Mouse (Mus musculus) kidney, embryonic 15.5 days (tissue): ENCODE measurements around the gene Pou2f3. TPM values are rescaled to one million over a fixed set of nuclear protein-coding genes. Genes with fewer than 3 reads are reported as not detected.

ENCODE experiments used
- ATAC-seq: fragments of 200-750 bp; cut with Nextera tagmentation; replicated peaks from 2 replicates; pipeline ENCODE4 v1.8.0; 2017; ENCODE audit warnings: moderate TSS enrichment; ENCODE audit not compliant: low FRiP score
- H3K27ac ChIP-seq: fragments of 300-500 bp; sonication (generic); 2 replicates; pipeline ENCODE4 v1.5.1; 2015; ENCODE audit warnings: mild to moderate bottlenecking, inconsistent platforms
- H3K27me3 ChIP-seq: fragments of 300-500 bp; sonication (generic); 2 replicates; pipeline ENCODE4 v1.6.1; 2015; ENCODE audit warnings: inconsistent platforms
- H3K36me3 ChIP-seq: fragments of 300-500 bp; sonication (generic); 2 replicates; pipeline ENCODE4 v1.6.1; 2015; ENCODE audit warnings: inconsistent platforms
- H3K4me1 ChIP-seq: fragments of 300-500 bp; sonication (generic); 2 replicates; pipeline ENCODE4 v1.6.1; 2015; ENCODE audit warnings: inconsistent platforms
- H3K4me2 ChIP-seq: fragments of 300-500 bp; sonication (generic); 2 replicates; pipeline ENCODE4 v1.6.1; 2015; ENCODE audit warnings: moderate library complexity, mild to moderate bottlenecking, inconsistent platforms
- H3K4me3 ChIP-seq: fragments of 300-500 bp; sonication (generic); replicated peaks from 2 replicates; pipeline ENCODE4 v1.5.1; 2015; ENCODE audit warnings: mild to moderate bottlenecking, inconsistent platforms
- H3K9ac ChIP-seq: fragments of 300-500 bp; sonication (generic); 2 replicates; pipeline ENCODE4 v1.6.1; 2015; ENCODE audit warnings: mild to moderate bottlenecking, inconsistent platforms
- H3K9me3 ChIP-seq: fragments of 300-500 bp; sonication (generic); replicated peaks from 2 replicates; pipeline ENCODE4 v1.6.1; 2016; ENCODE audit warnings: inconsistent platforms
- WGBS: fragments of 180-500 bp; shearing (Covaris S2); methylation state at CpG from one replicate; pipeline ENCODE4 v1.1.7; 2015; ENCODE audit warnings: mixed read lengths; 5-methylcytosine and 5-hydroxymethylcytosine counted together
- polyA plus RNA-seq: library from polyadenylated mRNA; unstranded; fragments of >200 nt; fragmentation: Nextera tagmentation; extraction: Ambion mirVana; gene quantifications from 2 replicates; pipeline ENCODE4 v1.2.1, GENCODE M21; 2015

The Pou2f3 gene
- polyA plus RNA-seq, 1 experiment from 2014 or later, result not detected

DNA sequence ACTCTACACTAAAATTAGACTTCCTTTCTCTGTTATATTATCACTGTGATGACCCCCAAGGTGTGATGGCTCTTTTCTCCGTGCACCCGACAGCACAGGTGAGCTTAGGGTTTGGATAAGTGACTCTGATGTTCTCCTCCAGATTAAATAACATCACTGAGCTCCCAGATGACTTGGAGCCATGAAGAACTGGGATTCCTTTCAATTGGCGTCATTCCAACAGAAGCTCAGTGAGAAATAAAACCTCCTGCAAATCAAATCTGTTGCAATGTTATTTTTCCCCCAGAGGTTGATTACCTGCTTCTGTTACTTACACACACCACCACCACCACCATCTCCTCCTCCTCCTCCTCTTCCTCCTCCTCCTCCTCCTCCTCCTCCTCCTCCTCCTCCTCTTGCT lies 116.4 kb downstream of the Pou2f3 start:
- 24% methylated on average over 3 of the region's 3 CpGs for WGBS
- Histone ChIP-seq H3K4me3 (no peak overlapping the region), H3K27me3 (no peaks in the 10 kb centered on the region), H3K9me3 (no peaks in the 10 kb centered on the region), H3K4me2 (no peak overlapping the region), H3K36me3 (no peaks in the 10 kb centered on the region), H3K27ac (no peak overlapping the region), H3K4me1 (peaks cover 26% of the 10 kb centered on the region), H3K9ac (no peak overlapping the region)
- no peak for ATAC-seq

DNA sequence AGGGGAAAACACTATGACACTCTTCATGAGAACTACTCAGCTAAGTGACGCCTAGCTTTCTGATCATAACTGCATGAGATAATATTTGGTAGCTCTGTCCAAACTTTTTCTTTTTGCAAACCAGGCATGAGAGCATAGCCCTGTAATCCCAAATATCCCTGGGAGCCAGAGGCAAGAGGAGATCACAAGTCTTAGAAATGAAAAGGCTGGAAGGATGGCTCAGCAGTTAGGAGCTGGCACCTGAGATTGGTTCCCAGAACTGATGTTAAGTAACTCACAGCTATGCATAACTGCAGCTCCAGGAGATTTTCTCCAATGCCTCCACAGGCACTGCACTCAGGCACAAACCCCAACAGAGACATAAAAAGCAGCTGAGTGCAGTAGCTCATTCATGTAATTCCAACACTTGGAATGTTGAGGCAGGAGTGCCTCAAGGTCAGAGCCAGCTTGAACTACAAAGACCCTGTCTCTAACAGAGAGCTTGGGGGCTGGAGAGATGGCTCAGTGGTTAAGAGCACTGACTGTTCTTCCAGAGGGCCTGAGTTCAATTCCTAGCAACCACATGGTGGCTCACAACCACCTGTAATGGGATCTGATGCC lies 124.4 kb downstream of the Pou2f3 start:
- no peak overlapping the region for H3K4me2 ChIP-seq
- ATAC-seq, result no peak
- no peaks in the 10 kb centered on the region for H3K27me3 ChIP-seq
- H3K4me1 ChIP-seq, result peaks cover 41% of the 10 kb centered on the region
- no peaks in the 10 kb centered on the region for H3K9me3 ChIP-seq
- H3K4me3 ChIP-seq, result no peak overlapping the region
- H3K9ac ChIP-seq, result no peak overlapping the region
- WGBS, result 84% methylated on average over 1 of the region's 1 CpGs
- H3K36me3 ChIP-seq, result no peaks in the 10 kb centered on the region
- no peak overlapping the region for H3K27ac ChIP-seq

DNA sequence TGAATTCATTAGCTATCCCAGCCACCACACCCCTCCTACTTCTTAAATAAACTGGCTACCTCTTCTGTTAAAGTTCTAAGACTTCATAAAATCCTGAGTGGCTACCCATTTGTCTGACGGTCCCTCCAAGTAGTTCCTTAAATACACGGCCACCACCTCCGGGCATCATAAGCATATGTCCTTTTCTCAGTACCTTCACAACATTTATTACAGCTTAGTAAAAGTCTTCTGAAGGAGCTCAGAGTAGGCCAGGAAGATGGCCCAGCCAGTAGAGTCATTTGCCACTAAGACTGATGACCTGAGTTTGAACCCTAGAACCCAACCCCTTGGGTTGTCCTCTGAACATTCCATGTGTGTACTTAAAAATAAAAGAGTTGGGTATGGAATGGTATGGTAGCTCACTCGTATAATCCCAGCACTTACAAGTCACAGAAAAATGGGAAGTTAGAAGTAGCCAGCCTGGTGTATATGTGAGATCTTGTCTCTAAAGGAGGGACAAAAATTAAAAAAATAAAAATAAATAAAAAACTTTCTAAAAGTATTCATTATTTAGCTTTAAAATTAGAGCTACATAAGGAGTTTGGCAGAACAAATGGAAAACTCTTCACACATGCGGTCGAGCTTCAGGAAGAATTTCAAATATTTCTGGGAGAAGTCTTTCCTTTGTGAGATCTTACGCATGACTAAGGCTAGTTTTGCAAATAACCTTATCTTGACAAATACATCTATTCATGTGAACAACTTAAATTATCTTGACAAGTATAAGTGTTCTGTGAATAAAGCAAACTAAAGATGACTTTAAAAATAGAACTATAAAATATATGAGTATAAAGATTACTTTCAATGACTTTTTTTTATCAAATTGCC lies 125.4 kb downstream of the Pou2f3 start:
- Histone ChIP-seq H3K9ac (no peak overlapping the region), H3K27ac (no peak overlapping the region), H3K27me3 (no peaks in the 10 kb centered on the region), H3K4me1 (peaks cover 41% of the 10 kb centered on the region), H3K36me3 (no peaks in the 10 kb centered on the region), H3K4me3 (no peak overlapping the region), H3K9me3 (no peaks in the 10 kb centered on the region), H3K4me2 (no peak overlapping the region)
- ATAC-seq, result no peak
- WGBS, result 66% methylated on average over 7 of the region's 7 CpGs

DNA sequence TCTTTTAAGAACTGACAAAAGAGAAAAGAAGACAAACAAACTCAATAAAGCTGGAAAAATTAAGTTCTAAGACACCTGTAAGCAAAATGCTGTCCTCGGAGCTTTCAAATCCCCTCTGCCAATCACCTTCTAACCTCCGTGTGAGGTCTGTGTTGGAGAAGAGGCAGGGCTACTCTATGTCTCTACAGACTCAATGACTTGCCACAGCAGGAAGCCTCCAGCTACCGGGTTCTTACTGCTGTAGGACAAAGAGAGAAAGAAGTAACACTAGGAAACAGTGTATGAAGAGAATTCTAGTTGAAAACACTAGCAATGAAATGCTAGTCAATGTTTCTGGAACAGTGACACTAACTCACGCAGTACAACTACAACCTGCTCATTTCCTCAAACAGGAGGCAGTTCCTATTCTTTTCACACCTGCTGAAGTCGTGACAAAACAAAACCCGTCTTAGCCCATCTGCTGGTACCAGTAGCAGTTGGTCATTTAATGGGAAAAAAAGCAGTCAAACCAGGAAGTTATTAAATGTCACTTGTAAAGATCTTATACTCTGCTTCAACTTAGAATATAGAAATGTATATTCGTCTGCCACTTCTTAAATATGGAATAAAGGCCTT lies 126.6 kb downstream of the Pou2f3 start:
- Histone ChIP-seq H3K4me2 (no peak overlapping the region), H3K27me3 (no peaks in the 10 kb centered on the region), H3K4me3 (no peak overlapping the region), H3K27ac (no peak overlapping the region), H3K4me1 (peaks cover 39% of the 10 kb centered on the region), H3K9me3 (no peaks in the 10 kb centered on the region), H3K9ac (no peak overlapping the region), H3K36me3 (no peaks in the 10 kb centered on the region)
- 55% methylated on average over 7 of the region's 7 CpGs for WGBS
- no peak for ATAC-seq

DNA sequence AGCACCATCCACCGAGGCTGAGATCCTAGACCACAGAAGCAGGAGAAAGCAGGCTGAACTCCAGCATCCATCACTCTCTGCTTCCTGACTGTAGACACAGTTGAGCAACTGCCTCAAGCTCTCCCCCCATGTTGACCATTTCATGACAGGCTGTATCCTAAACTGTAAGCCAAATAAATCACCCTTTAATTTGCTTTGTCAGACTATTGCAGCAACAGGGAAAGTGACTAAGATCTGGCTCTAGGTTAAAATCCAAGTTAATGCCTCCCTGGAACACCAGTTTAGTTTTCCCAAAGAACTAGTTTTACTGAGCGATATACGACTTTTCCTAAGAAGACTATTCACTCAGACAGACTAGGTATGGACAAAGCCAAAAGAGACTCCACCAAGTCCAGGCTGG lies 131.5 kb downstream of the Pou2f3 start:
- no peak for ATAC-seq
- WGBS, result 78% methylated on average over 3 of the region's 3 CpGs

DNA sequence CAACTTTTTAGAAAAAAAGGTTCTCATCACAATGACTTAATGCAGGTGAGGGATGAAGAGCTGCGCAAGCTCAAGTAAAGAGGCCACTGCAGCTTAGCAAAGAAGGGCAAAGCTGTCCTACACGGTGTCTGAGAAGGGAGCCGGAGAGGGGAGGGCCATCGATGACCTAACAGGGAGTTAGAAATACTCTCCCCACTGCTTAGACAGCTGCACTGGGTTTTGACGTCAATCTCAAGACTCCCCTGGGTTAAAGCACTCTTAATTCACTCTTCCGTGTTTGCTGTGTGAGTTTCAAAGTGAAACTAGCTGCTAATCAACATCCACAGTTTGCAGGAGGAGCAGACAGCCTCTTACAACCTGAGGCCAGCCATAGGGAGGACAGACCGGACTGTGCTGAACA lies 134.0 kb downstream of the Pou2f3 start:
- Histone ChIP-seq H3K9me3 (no peaks in the 10 kb centered on the region), H3K27ac (no peak overlapping the region), H3K36me3 (no peaks in the 10 kb centered on the region), H3K4me2 (no peak overlapping the region), H3K27me3 (no peaks in the 10 kb centered on the region), H3K4me3 (no peak overlapping the region), H3K4me1 (peaks cover 27% of the 10 kb centered on the region), H3K9ac (no peak overlapping the region)
- WGBS, result 54% methylated on average over 7 of the region's 7 CpGs
- ATAC-seq, result no peak

More for the DNA sequence above, 131.5 kb downstream of the Pou2f3 start:
- H3K36me3 ChIP-seq, result no peaks in the 10 kb centered on the region
- H3K27me3 ChIP-seq, result no peaks in the 10 kb centered on the region
- H3K27ac ChIP-seq, result no peak overlapping the region
- no peak overlapping the region for H3K4me2 ChIP-seq
- H3K4me1 ChIP-seq, result peaks cover 15% of the 10 kb centered on the region
- H3K9me3 ChIP-seq, result no peaks in the 10 kb centered on the region
- no peak overlapping the region for H3K9ac ChIP-seq
- no peak overlapping the region for H3K4me3 ChIP-seq

DNA sequence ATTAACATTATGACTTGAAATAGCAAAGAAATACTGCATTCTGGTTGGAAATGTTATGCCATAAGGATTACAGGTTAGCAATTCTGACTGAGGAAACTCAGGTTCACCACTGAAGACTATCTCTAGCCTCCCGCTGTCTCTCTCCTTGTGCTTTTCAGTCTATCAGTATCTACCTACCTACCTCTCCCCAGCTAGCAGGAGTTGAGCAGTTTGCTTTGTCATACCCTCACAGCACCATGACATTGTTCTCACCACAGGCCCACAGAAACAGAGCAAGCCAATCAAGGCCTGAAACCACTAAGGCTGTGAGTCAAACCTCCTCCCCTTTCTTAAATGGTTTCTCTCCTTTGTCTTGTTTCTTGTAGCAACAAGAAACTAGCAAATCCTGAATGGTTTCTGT lies 135.6 kb downstream of the Pou2f3 start:
- no peak overlapping the region for H3K4me3 ChIP-seq
- H3K9me3 ChIP-seq, result no peaks in the 10 kb centered on the region
- H3K9ac ChIP-seq, result no peak overlapping the region
- H3K4me1 ChIP-seq, result peaks cover 33% of the 10 kb centered on the region
- WGBS, result 95% methylated on average over 1 of the region's 1 CpGs
- no peak overlapping the region for H3K27ac ChIP-seq
- H3K36me3 ChIP-seq, result no peaks in the 10 kb centered on the region
- H3K27me3 ChIP-seq, result no peaks in the 10 kb centered on the region
- H3K4me2 ChIP-seq, result no peak overlapping the region
- ATAC-seq, result no peak

Other genes with a start within 250 kb of the Pou2f3 start
- gene Arhgef12, start 103.1 kb downstream of the Pou2f3 start, polyA plus RNA-seq, result 14.6 and 15.5 TPM in 2 replicates
- gene Tmem136, start 93.8 kb downstream of the Pou2f3 start, polyA plus RNA-seq, result 7.5 and 8.6 TPM in 2 replicates
- 53.9 and 59.5 TPM in 2 replicates for gene Oaf, start 29.5 kb upstream of the Pou2f3 start, polyA plus RNA-seq
- 1.3 and 1.4 TPM in 2 replicates for gene Trim29, start 100.5 kb upstream of the Pou2f3 start, polyA plus RNA-seq